Mouse (Mus musculus): ENCODE measurements around the gene Olfr150. TPM values are rescaled to one million over a fixed set of nuclear protein-coding genes. Genes with fewer than 3 reads are reported as not detected.
"Not testable (repeated sequence)": the region's sequence is repeated elsewhere in the genome, so short reads cannot be mapped to it uniquely, and the experiment has no call there.

Gene Olfr150
- not detected in 2 replicates for polyA plus RNA-seq (2015; fragmentation: Nextera tagmentation; extraction: Ambion mirVana)

DNA sequence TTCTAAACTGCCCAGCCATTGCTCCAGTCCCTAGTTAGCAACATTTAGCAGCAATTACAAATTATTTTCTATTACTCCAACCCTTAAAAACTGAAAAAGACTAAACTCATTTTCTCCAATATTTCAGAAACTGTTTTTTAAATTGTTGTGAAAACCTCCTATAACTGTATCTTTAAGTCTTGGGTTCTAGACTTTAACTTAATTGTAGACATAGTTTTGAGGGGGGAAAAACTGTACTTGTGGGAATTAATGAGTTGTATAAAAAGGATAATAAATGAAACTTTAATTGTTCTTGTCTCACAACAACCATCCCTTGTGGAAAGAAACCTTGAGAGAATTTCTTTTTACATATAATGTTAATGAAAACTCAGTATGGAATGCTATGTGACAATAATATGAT, at the start of gene Olfr150:
Gene Olfr150 (plus strand): TSS at position 301 of the 400 bp plus-strand sequence.
- Histone ChIP-seq H3K27me3 (no peaks in the 10 kb centered on the region), H3K4me2 (replicated peaks) (no peak within 1 kb of the TSS), H3K36me3 (no peaks in the 10 kb centered on the region), H3K9me3 (no peaks in the 10 kb centered on the region), H3K9ac (no peak within 1 kb of the TSS), H3K4me1 (no peaks in the 10 kb centered on the region), H3K4me3 (no peak within 1 kb of the TSS), H3K27ac (no peak within 1 kb of the TSS)
- ATAC-seq (ENCODE audit: low FRiP score, low read depth) = no peak

- ATAC-seq (ENCODE audit: low FRiP score, low read depth) = not testable (repeated sequence)
- WGBS = 83% methylated on average over 8 of the region's 8 CpGs
These were observed 29.7 kb upstream of the Olfr150 start for GRCm38 (mm10) chr9:39701123-39701522.

DNA sequence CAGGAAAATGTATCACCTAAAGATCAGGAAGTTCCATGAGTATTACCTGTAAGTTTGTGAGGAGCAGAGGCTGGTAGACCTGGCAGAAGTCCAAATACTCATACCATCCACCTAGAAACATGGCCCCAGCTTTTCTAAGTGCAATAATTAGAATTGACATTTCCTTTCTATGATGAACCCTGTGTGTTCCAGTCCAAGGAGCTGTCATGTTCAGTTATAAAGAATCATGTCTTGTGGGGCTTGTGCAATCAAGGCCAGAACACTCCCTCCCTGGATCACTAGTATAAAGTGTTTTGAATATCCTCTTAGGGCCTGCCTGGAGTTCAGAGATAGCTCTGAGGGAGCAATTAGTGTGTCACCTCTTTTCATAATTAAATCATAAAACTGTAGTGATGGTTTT, 23.8 kb upstream of the Olfr150 start, which contains the start of gene Olfr149:
Gene Olfr149 (minus strand): TSS at position 101 of the 400 bp plus-strand sequence.
- ATAC-seq (ENCODE audit: low FRiP score, low read depth) = no peak
- H3K4me2 ChIP-seq (replicated peaks) = no peak within 1 kb of the TSS
- no peaks in the 10 kb centered on the region for H3K4me1 ChIP-seq
- H3K4me3 ChIP-seq = no peak within 1 kb of the TSS
- H3K9ac ChIP-seq = no peak within 1 kb of the TSS
- H3K36me3 ChIP-seq = no peaks in the 10 kb centered on the region
- H3K9me3 ChIP-seq = no peaks in the 10 kb centered on the region
- H3K27me3 ChIP-seq = no peaks in the 10 kb centered on the region
- H3K27ac ChIP-seq = no peak within 1 kb of the TSS

More at GRCm38 (mm10) chr9:39701123-39701522, 29.7 kb upstream of the Olfr150 start:
- not testable (repeated sequence) for H3K36me3 ChIP-seq; H3K27me3 ChIP-seq; H3K27ac ChIP-seq; H3K9ac ChIP-seq; H3K4me1 ChIP-seq; H3K9me3 ChIP-seq; H3K4me3 ChIP-seq; H3K4me2 ChIP-seq (replicated peaks)

DNA sequence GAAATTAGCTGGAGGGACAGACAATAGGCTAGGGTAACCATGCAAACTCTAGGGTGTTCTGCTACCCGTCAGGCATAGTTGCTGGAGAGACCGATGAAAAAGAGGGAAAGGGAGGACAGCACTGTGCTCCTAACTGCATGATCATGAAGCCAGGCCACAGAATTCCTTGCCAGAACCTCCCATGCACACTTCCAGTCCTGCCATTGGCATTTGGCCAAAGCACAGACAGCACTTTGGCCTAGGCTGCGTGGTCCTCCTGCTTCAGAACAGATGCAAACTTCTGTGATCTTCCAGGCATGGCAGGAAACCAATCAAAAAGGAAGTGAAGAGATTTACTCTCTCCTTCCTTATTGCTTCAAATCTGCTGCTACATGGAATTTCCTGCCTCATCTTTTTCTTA, 21.8 kb upstream of the Olfr150 start:
- ATAC-seq (ENCODE audit: low FRiP score, low read depth) = no peak
- Histone ChIP-seq H3K27me3 (no peaks in the 10 kb centered on the region), H3K36me3 (no peaks in the 10 kb centered on the region), H3K4me2 (replicated peaks) (no peak overlapping the region), H3K27ac (no peak overlapping the region), H3K9me3 (no peaks in the 10 kb centered on the region), H3K4me3 (no peak overlapping the region), H3K9ac (no peak overlapping the region), H3K4me1 (no peaks in the 10 kb centered on the region)
- WGBS = 66% methylated on average over 3 of the region's 3 CpGs

DNA sequence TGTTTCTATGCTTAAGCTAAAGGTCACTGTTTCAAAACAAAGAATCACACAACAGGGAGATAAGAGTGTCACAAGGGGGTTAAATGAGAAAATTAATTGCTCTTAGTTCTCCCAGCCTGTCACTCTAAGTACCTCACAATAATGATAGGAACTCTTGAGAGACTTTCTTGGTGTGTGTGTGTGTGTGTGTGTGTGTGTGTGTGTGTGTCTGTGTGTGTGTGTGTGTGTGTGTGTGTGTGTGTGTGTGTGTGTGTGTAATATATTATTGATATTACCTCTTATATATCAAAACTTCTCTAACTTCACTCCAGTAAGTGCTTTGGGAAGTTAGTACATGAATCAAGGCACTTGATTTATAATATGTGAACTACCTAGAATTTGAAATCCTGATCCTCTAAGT, 19.7 kb upstream of the Olfr150 start, which contains the start of gene Olfr965:
Gene Olfr965 (plus strand): TSS at position 301 of the 400 bp plus-strand sequence.
- Histone ChIP-seq H3K9ac (no peak within 1 kb of the TSS), H3K27me3 (no peaks in the 10 kb centered on the region), H3K27ac (no peak within 1 kb of the TSS), H3K4me2 (replicated peaks) (no peak within 1 kb of the TSS), H3K9me3 (no peaks in the 10 kb centered on the region), H3K4me3 (no peak within 1 kb of the TSS), H3K36me3 (no peaks in the 10 kb centered on the region), H3K4me1 (no peaks in the 10 kb centered on the region)
- no peak for ATAC-seq (ENCODE audit: low FRiP score, low read depth)

- no peak overlapping the region for H3K9ac ChIP-seq
- no peak for ATAC-seq (ENCODE audit: low FRiP score, low read depth)
- H3K9me3 ChIP-seq = no peaks in the 10 kb centered on the region
- H3K36me3 ChIP-seq = no peaks in the 10 kb centered on the region
- H3K4me1 ChIP-seq = no peaks in the 10 kb centered on the region
- WGBS = 86% methylated on average over 1 of the region's 1 CpGs
- H3K4me3 ChIP-seq = no peak overlapping the region
- no peak overlapping the region for H3K4me2 ChIP-seq (replicated peaks)
- H3K27me3 ChIP-seq = no peaks in the 10 kb centered on the region
- H3K27ac ChIP-seq = no peak overlapping the region
These were observed 10.0 kb downstream of the Olfr150 start for GRCm38 (mm10) chr9:39740741-39741140.

GRCm38 (mm10) chr9:39745949-39746348, 15.2 kb downstream of the Olfr150 start, which contains the start of gene Olfr967:
Olfr967 (plus strand) TSS chr9:39746249.
- Histone ChIP-seq H3K36me3 (no peaks in the 10 kb centered on the region), H3K27ac (no peak within 1 kb of the TSS), H3K4me3 (no peak within 1 kb of the TSS), H3K4me1 (no peaks in the 10 kb centered on the region), H3K9ac (no peak within 1 kb of the TSS), H3K9me3 (no peaks in the 10 kb centered on the region), H3K27me3 (no peaks in the 10 kb centered on the region), H3K4me2 (replicated peaks) (no peak within 1 kb of the TSS)
- no peak for ATAC-seq (ENCODE audit: low FRiP score, low read depth)

- 86% methylated on average over 1 of the region's 1 CpGs for WGBS
- H3K27me3 ChIP-seq = no peaks in the 10 kb centered on the region
- no peak for ATAC-seq (ENCODE audit: low FRiP score, low read depth)
- no peak overlapping the region for H3K4me3 ChIP-seq
- H3K4me2 ChIP-seq (replicated peaks) = no peak overlapping the region
- no peak overlapping the region for H3K9ac ChIP-seq
- H3K36me3 ChIP-seq = no peaks in the 10 kb centered on the region
- no peaks in the 10 kb centered on the region for H3K9me3 ChIP-seq
- H3K27ac ChIP-seq = no peak overlapping the region
- H3K4me1 ChIP-seq = no peaks in the 10 kb centered on the region
These were observed 15.7 kb downstream of the Olfr150 start for GRCm38 (mm10) chr9:39746428-39746827.

GRCm38 (mm10) chr9:39783153-39783552, 52.4 kb downstream of the Olfr150 start, which contains the start of gene Olfr968:
Olfr968 (minus strand) TSS chr9:39783253.
- Histone ChIP-seq H3K4me2 (replicated peaks) (no peak within 1 kb of the TSS), H3K4me1 (no peaks in the 10 kb centered on the region), H3K36me3 (no peaks in the 10 kb centered on the region), H3K9me3 (no peaks in the 10 kb centered on the region), H3K4me3 (no peak within 1 kb of the TSS), H3K27ac (no peak within 1 kb of the TSS), H3K27me3 (no peaks in the 10 kb centered on the region), H3K9ac (no peak within 1 kb of the TSS)
- ATAC-seq (ENCODE audit: low FRiP score, low read depth) = no peak
- WGBS = 87% methylated on average over 1 of the region's 1 CpGs

Other genes starting within 250 kb of the Olfr150 start
- not detected in 2 replicates for gene Olfr44, start 237.0 kb upstream of the Olfr150 start, polyA plus RNA-seq (2015; fragmentation: Nextera tagmentation; extraction: Ambion mirVana)
- not detected in 2 replicates for gene Olfr957, start 215.2 kb upstream of the Olfr150 start, polyA plus RNA-seq (2015; fragmentation: Nextera tagmentation; extraction: Ambion mirVana)
- gene Olfr958, start 176.9 kb upstream of the Olfr150 start, polyA plus RNA-seq (2015; fragmentation: Nextera tagmentation; extraction: Ambion mirVana) = not detected in 2 replicates
- not detected in 2 replicates for gene Olfr959, start 155.4 kb upstream of the Olfr150 start, polyA plus RNA-seq (2015; fragmentation: Nextera tagmentation; extraction: Ambion mirVana)
- gene AW551984, start 126.6 kb upstream of the Olfr150 start, polyA plus RNA-seq (2015; fragmentation: Nextera tagmentation; extraction: Ambion mirVana) = 62.4 and 64.0 TPM in 2 replicates
- gene Olfr148, start 120.3 kb upstream of the Olfr150 start, polyA plus RNA-seq (2015; fragmentation: Nextera tagmentation; extraction: Ambion mirVana) = not detected in 2 replicates
- not detected in 2 replicates for gene Olfr960, start 109.6 kb upstream of the Olfr150 start, polyA plus RNA-seq (2015; fragmentation: Nextera tagmentation; extraction: Ambion mirVana)
- gene Olfr961, start 85.9 kb upstream of the Olfr150 start, polyA plus RNA-seq (2015; fragmentation: Nextera tagmentation; extraction: Ambion mirVana) = not detected in 2 replicates
- gene Olfr963, start 63.8 kb upstream of the Olfr150 start, polyA plus RNA-seq (2015; fragmentation: Nextera tagmentation; extraction: Ambion mirVana) = not detected in 2 replicates
- not detected in 2 replicates for gene Olfr149, start 23.9 kb upstream of the Olfr150 start, polyA plus RNA-seq (2015; fragmentation: Nextera tagmentation; extraction: Ambion mirVana)
- gene Olfr965, start 19.6 kb upstream of the Olfr150 start, polyA plus RNA-seq (2015; fragmentation: Nextera tagmentation; extraction: Ambion mirVana) = not detected in 2 replicates
- not detected in 2 replicates for gene Olfr967, start 15.3 kb downstream of the Olfr150 start, polyA plus RNA-seq (2015; fragmentation: Nextera tagmentation; extraction: Ambion mirVana)
- not detected in 2 replicates for gene Olfr968, start 52.3 kb downstream of the Olfr150 start, polyA plus RNA-seq (2015; fragmentation: Nextera tagmentation; extraction: Ambion mirVana)
- not detected in 2 replicates for gene Olfr969, start 60.0 kb downstream of the Olfr150 start, polyA plus RNA-seq (2015; fragmentation: Nextera tagmentation; extraction: Ambion mirVana)
- not detected in 2 replicates for gene Olfr970, start 77.9 kb downstream of the Olfr150 start, polyA plus RNA-seq (2015; fragmentation: Nextera tagmentation; extraction: Ambion mirVana)
- gene Olfr971, start 105.9 kb downstream of the Olfr150 start, polyA plus RNA-seq (2015; fragmentation: Nextera tagmentation; extraction: Ambion mirVana) = not detected in 2 replicates
- gene Olfr972, start 135.4 kb downstream of the Olfr150 start, polyA plus RNA-seq (2015; fragmentation: Nextera tagmentation; extraction: Ambion mirVana) = not detected in 2 replicates
- gene Olfr229, start 176.4 kb downstream of the Olfr150 start, polyA plus RNA-seq (2015; fragmentation: Nextera tagmentation; extraction: Ambion mirVana) = not detected in 2 replicates
- not detected in 2 replicates for gene Olfr974, start 206.5 kb downstream of the Olfr150 start, polyA plus RNA-seq (2015; fragmentation: Nextera tagmentation; extraction: Ambion mirVana)
- not detected in 2 replicates for gene Olfr975, start 221.1 kb downstream of the Olfr150 start, polyA plus RNA-seq (2015; fragmentation: Nextera tagmentation; extraction: Ambion mirVana)
- not detected in 2 replicates for gene Olfr976, start 230.2 kb downstream of the Olfr150 start, polyA plus RNA-seq (2015; fragmentation: Nextera tagmentation; extraction: Ambion mirVana)

Data from limb, embryonic 13.5 days (tissue).